Mouse (Mus musculus) B cell, adult 62 days (primary cell): Measurements from ENCODE around the gene Gm6583. TPM values are rescaled to one million over a fixed set of nuclear protein-coding genes. Genes with fewer than 3 reads are reported as not detected.

Experiments used
- total RNA-seq: library from RNA; stranded (reverse); gene quantifications from 4 replicates; pipeline ENCODE4 v1.2.4, GENCODE M21; 2023

The Gm6583 gene
- not detected in 4 replicates for total RNA-seq

DNA sequence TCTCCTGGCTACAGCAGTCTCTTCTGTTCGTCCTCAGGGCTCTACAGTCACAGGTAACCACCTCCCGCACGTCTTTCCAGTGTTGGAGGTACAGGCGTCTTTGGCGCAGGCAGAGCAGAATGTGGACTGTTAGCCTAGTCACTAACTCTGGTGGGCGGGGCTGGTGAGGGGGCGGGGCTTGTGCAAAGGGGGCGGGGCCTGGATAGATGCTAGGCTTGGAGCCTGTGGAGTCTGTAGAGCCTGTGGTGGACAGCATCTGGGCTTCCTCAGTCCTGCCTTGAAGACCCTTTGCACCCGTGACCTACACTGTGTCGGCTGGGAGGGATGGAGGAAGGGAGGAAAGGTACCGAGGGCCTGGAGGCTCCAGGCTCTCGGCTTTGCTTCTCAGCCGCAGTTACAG, at the start of gene Gm6583:
Gene Gm6583, minus strand, starts transcription at position 124 of the 400 bp plus-strand sequence.

GRCm38 (mm10) chr5:112394779-112395443, 39.1 kb upstream of the Gm6583 start, which contains the start of gene Asphd2:
Gene Asphd2 (minus strand): TSS chr5:112394866.

DNA sequence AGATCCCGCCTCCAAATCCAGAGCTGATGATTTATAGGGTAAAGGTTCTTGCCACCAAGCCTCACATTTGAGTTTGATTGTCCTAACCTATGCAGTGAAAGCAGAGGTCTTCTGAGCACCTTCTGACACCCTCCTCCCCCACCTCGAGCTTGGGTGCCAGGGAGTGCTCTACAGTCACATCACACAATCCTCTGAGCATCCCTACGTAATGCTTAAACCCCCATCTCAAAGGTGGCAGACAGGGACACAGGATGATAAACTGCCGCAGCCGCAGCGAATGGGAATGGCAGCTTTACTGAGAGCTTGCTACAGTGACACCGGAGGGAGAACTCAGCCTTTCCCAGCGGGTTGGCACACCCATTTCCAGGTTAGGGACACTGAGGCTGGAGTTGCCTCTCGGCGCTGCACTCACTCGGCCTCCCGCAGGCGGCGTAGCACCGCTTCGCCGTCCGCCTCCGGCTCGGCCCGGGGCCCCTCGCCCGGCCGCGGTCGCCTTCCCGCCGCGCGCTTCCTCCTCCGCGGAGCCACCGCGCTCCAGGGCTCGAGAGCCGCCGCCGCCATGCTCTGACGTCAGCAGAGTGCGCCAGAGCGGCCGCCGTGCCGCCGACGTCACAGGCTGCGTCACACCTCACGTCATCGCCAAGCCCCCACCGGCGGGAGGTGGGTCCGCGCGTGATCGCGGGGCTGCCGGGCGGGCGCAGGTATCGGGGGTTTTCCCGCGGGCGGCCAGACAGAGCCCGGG, 13.2 kb downstream of the Gm6583 start, which contains the start of the genes Srrd and Hps4:
Gene Srrd, minus strand, starts transcription at position 578 of the 742 bp plus-strand sequence.
Gene Hps4, plus strand, starts transcription at position 621 of the 742 bp plus-strand sequence.

DNA sequence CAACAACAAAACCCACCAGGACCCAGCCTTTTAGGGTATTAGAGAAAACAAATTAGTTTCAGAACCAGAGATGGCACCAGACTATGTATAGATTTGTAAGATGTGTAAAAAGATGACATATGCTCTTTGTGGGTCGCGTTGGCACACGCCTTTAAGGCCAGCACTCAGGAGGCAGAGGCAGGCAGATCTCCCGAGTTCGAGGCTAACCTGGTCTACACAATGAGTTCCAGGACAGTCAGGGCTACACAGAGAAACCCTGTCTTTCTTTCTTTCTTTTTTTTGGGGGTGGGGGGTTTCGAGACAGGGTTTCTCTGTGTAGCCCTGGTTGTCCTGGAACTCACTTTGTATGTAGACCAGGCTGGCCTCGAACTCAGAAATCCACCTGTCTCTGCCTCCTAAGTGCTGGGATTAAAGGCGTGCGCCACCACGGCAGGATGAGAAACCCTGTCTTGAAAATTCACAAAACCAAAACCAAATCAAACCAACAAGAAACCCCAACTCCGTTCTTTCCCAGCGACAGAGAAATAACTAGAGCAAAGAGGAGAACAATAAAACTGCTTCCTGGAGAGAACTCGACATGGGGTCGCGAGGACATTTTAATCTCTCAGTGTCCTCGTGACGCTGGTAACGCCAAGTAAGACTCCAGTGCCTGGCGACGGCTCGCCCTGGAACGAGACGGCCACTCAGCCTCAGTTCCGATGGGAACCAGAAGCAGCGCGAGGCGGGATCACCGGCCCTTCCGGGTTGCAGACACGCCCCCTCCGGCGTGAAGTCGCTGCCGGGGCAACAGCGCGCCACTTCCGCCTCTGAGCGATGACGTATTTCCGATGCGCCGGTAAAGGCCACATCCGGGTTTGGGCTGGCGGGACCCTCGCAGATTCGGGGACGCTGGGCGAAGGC, 30.0 kb downstream of the Gm6583 start, which contains the start of gene Tfip11:
Gene Tfip11, plus strand, starts transcription at position 813 of the 900 bp plus-strand sequence.

Other genes starting within 250 kb of the Gm6583 start
- not detected in 4 replicates for gene Cryba4, start 103.5 kb downstream of the Gm6583 start, total RNA-seq
- not detected in 4 replicates for gene Crybb1, start 100.2 kb downstream of the Gm6583 start, total RNA-seq
- gene Tpst2, start 79.3 kb downstream of the Gm6583 start, total RNA-seq = 94.1 to 121 TPM (median 98.9 TPM) in 4 replicates
- 120 to 130 TPM (median 124 TPM) in 4 replicates for gene Tfip11, start 29.7 kb downstream of the Gm6583 start, total RNA-seq
- 53.7 to 67.4 TPM (median 61.8 TPM) in 4 replicates for gene Srrd, start 13.0 kb downstream of the Gm6583 start, total RNA-seq
- gene Hps4, start 12.9 kb downstream of the Gm6583 start, total RNA-seq = 25.6 to 33.8 TPM (median 32.5 TPM) in 4 replicates
- gene Asphd2, start 38.8 kb upstream of the Gm6583 start, total RNA-seq = not detected in 4 replicates
- gene Gm6588, start 93.4 kb upstream of the Gm6583 start, total RNA-seq = not detected in 4 replicates
- gene Sez6l, start 221.2 kb upstream of the Gm6583 start, total RNA-seq = not detected in 4 replicates